Mouse (Mus musculus): ENCODE results near the gene Banf1. TPM values are rescaled to one million over a fixed set of nuclear protein-coding genes. Genes with fewer than 3 reads are reported as not detected.
A peak's percentile ranks its signal among the peaks of the same experiment; 100 is the strongest.

The Banf1 gene
- polyA plus RNA-seq, 1 experiment from 2014 or later: 327 TPM

- ATAC-seq (ENCODE audit: low read depth): peak; percentile 38; the same call in 1 of the 2 replicates
These were observed 21.1 kb upstream of the Banf1 start for GRCm38 (mm10) chr19:5388011-5388441.

GRCm38 (mm10) chr19:5384715-5385114 is 17.7 kb upstream of the Banf1 start:
- no peak for ATAC-seq (ENCODE audit: low read depth)
- H3K4me2 ChIP-seq (ENCODE audit: low read depth, low read length): no peak overlapping the region
- H3K9ac ChIP-seq (replicated peaks; ENCODE audit: low read depth, low read length): no peak overlapping the region
- H3K36me3 ChIP-seq (ENCODE audit: control insufficient read depth, insufficient read depth, low read length): peaks cover 53% of the 10 kb centered on the region
- no peaks in the 10 kb centered on the region for H3K9me3 ChIP-seq (ENCODE audit: control insufficient read depth, low read length)
- H3K4me3 ChIP-seq (ENCODE audit: low read depth, low read length): no peak overlapping the region
- peaks cover 4% of the 10 kb centered on the region; the same call in 1 of the 2 replicates for H3K27me3 ChIP-seq (ENCODE audit: control insufficient read depth, insufficient read depth, low read length)
- WGBS: 95% methylated on average over 8 of the region's 8 CpGs
- peaks cover 18% of the 10 kb centered on the region for H3K4me1 ChIP-seq (ENCODE audit: control insufficient read depth, insufficient read depth, low read length)
- no peak overlapping the region for H3K27ac ChIP-seq (ENCODE audit: low read depth, low read length)

More at GRCm38 (mm10) chr19:5388011-5388441, 21.1 kb upstream of the Banf1 start:
- Histone ChIP-seq H3K9me3 (ENCODE audit: control insufficient read depth, low read length) (no peaks in the 10 kb centered on the region), H3K27ac (ENCODE audit: low read depth, low read length) (peak overlapping the region; percentile 75), H3K36me3 (ENCODE audit: control insufficient read depth, insufficient read depth, low read length) (peaks cover 21% of the 10 kb centered on the region), H3K4me3 (ENCODE audit: low read depth, low read length) (peak overlapping the region; percentile 96), H3K4me2 (ENCODE audit: low read depth, low read length) (peak overlapping the region; percentile 86), H3K4me1 (ENCODE audit: control insufficient read depth, insufficient read depth, low read length) (peaks cover 23% of the 10 kb centered on the region), H3K9ac (replicated peaks; ENCODE audit: low read depth, low read length) (peak overlapping the region; percentile 90), H3K27me3 (ENCODE audit: control insufficient read depth, insufficient read depth, low read length) (peaks cover 4% of the 10 kb centered on the region; the same call in 1 of the 2 replicates)
- 1% methylated on average over 34 of the region's 43 CpGs for WGBS

GRCm38 (mm10) chr19:5383326-5383725 is 16.4 kb upstream of the Banf1 start:
- Histone ChIP-seq H3K9ac (replicated peaks; ENCODE audit: low read depth, low read length) (no peak overlapping the region), H3K27ac (ENCODE audit: low read depth, low read length) (no peak overlapping the region), H3K4me1 (ENCODE audit: control insufficient read depth, insufficient read depth, low read length) (peaks cover 12% of the 10 kb centered on the region), H3K27me3 (ENCODE audit: control insufficient read depth, insufficient read depth, low read length) (peaks cover 3% of the 10 kb centered on the region; the same call in 1 of the 2 replicates), H3K4me3 (ENCODE audit: low read depth, low read length) (no peak overlapping the region), H3K36me3 (ENCODE audit: control insufficient read depth, insufficient read depth, low read length) (peaks cover 66% of the 10 kb centered on the region), H3K9me3 (ENCODE audit: control insufficient read depth, low read length) (no peaks in the 10 kb centered on the region), H3K4me2 (ENCODE audit: low read depth, low read length) (no peak overlapping the region)
- 92% methylated on average over 12 of the region's 12 CpGs for WGBS
- no peak for ATAC-seq (ENCODE audit: low read depth)

DNA sequence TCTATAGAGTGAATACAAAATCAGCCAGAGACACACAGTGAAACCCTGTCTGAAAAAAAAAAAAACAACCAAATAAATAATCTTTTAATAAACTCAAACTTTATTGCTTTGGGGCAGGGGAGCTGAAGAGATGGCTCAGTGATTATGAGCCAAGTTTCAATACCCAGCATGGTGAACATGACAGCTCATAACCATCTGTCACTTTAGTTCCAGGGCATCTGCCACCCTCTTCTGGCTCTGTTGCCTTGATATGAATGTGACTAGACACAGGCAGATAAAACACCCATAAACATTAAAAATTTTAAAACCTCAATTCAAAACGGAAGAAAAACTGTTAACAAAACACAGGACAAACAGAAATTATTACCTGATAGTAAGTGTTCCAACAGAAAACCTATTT is 10.5 kb upstream of the Banf1 start:
- Histone ChIP-seq H3K9me3 (ENCODE audit: control insufficient read depth, low read length) (no peaks in the 10 kb centered on the region), H3K4me1 (ENCODE audit: control insufficient read depth, insufficient read depth, low read length) (no peaks in the 10 kb centered on the region), H3K4me2 (ENCODE audit: low read depth, low read length) (no peak overlapping the region), H3K27me3 (ENCODE audit: control insufficient read depth, insufficient read depth, low read length) (no peaks in the 10 kb centered on the region), H3K27ac (ENCODE audit: low read depth, low read length) (no peak overlapping the region), H3K4me3 (ENCODE audit: low read depth, low read length) (no peak overlapping the region), H3K9ac (replicated peaks; ENCODE audit: low read depth, low read length) (no peak overlapping the region), H3K36me3 (ENCODE audit: control insufficient read depth, insufficient read depth, low read length) (peaks cover 51% of the 10 kb centered on the region)
- WGBS: 95% methylated on average over 1 of the region's 1 CpGs
- no peak for ATAC-seq (ENCODE audit: low read depth)

DNA sequence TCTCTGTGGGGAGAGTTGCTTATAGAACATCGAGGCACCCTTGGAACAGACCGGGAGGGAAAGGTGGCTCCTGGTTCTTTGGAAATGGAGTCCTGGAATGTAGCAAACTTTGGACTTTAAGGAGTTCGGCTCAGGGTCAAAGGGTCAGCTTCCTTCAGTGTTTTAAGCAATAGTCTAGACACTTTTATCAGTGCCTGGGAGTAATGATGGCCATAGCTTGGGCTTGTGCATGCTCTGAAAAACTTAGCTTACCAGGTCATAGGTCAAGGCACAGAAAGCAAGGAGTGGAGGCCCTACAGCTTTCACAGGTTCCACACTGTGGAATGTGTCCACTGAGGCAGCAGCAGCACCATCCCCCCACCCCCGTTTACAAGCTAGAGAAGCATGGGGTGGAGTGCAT is 7.8 kb upstream of the Banf1 start:
- Histone ChIP-seq H3K36me3 (ENCODE audit: control insufficient read depth, insufficient read depth, low read length) (peaks cover 37% of the 10 kb centered on the region), H3K27me3 (ENCODE audit: control insufficient read depth, insufficient read depth, low read length) (no peaks in the 10 kb centered on the region), H3K4me1 (ENCODE audit: control insufficient read depth, insufficient read depth, low read length) (no peaks in the 10 kb centered on the region), H3K9me3 (ENCODE audit: control insufficient read depth, low read length) (no peaks in the 10 kb centered on the region), H3K9ac (replicated peaks; ENCODE audit: low read depth, low read length) (no peak overlapping the region), H3K4me3 (ENCODE audit: low read depth, low read length) (no peak overlapping the region), H3K27ac (ENCODE audit: low read depth, low read length) (no peak overlapping the region), H3K4me2 (ENCODE audit: low read depth, low read length) (no peak overlapping the region)
- no peak for ATAC-seq (ENCODE audit: low read depth)
- 88% methylated on average over 4 of the region's 4 CpGs for WGBS

GRCm38 (mm10) chr19:5374177-5374576 is 7.2 kb upstream of the Banf1 start:
- no peaks in the 10 kb centered on the region for H3K4me1 ChIP-seq (ENCODE audit: control insufficient read depth, insufficient read depth, low read length)
- no peak overlapping the region for H3K4me2 ChIP-seq (ENCODE audit: low read depth, low read length)
- peaks cover 35% of the 10 kb centered on the region for H3K36me3 ChIP-seq (ENCODE audit: control insufficient read depth, insufficient read depth, low read length)
- no peak overlapping the region for H3K9ac ChIP-seq (replicated peaks; ENCODE audit: low read depth, low read length)
- H3K27ac ChIP-seq (ENCODE audit: low read depth, low read length): no peak overlapping the region
- no peak overlapping the region for H3K4me3 ChIP-seq (ENCODE audit: low read depth, low read length)
- no peaks in the 10 kb centered on the region for H3K27me3 ChIP-seq (ENCODE audit: control insufficient read depth, insufficient read depth, low read length)
- WGBS: 84% methylated on average over 4 of the region's 4 CpGs
- no peaks in the 10 kb centered on the region for H3K9me3 ChIP-seq (ENCODE audit: control insufficient read depth, low read length)
- ATAC-seq (ENCODE audit: low read depth): no peak

DNA sequence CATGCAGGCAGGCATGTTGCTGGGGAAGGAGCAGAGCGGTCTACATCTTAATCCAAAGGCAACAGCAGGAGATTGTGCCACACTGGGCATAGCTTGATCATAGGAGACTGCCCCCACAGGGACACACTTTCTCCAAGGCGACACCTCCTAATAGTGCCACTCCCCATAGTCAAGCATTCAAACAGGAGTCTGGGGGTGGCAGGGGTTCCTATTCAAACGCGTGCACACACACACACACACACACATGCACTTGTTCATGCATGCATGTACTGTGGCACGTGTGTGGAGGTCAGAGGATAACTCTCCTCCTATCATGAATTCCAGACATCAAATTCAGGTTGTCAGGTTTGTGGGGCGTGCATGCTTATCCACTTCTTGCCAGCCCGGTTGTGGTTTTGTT is 5.8 kb upstream of the Banf1 start:
- ATAC-seq (ENCODE audit: low read depth): no peak

GRCm38 (mm10) chr19:5370932-5371331 is 4.0 kb upstream of the Banf1 start:
- Histone ChIP-seq H3K9me3 (ENCODE audit: control insufficient read depth, low read length) (no peaks in the 10 kb centered on the region), H3K36me3 (ENCODE audit: control insufficient read depth, insufficient read depth, low read length) (peaks cover 26% of the 10 kb centered on the region), H3K4me1 (ENCODE audit: control insufficient read depth, insufficient read depth, low read length) (peaks cover 8% of the 10 kb centered on the region), H3K27me3 (ENCODE audit: control insufficient read depth, insufficient read depth, low read length) (no peaks in the 10 kb centered on the region), H3K9ac (replicated peaks; ENCODE audit: low read depth, low read length) (no peak overlapping the region), H3K4me3 (ENCODE audit: low read depth, low read length) (no peak overlapping the region), H3K27ac (ENCODE audit: low read depth, low read length) (no peak overlapping the region), H3K4me2 (ENCODE audit: low read depth, low read length) (no peak overlapping the region)
- ATAC-seq (ENCODE audit: low read depth): no peak
- WGBS: 91% methylated on average over 3 of the region's 3 CpGs

More for the DNA sequence above, 5.8 kb upstream of the Banf1 start:
- H3K9me3 ChIP-seq (ENCODE audit: control insufficient read depth, low read length): no peaks in the 10 kb centered on the region
- H3K27ac ChIP-seq (ENCODE audit: low read depth, low read length): no peak overlapping the region
- peaks cover 26% of the 10 kb centered on the region for H3K36me3 ChIP-seq (ENCODE audit: control insufficient read depth, insufficient read depth, low read length)
- 96% methylated on average over 7 of the region's 7 CpGs for WGBS
- no peaks in the 10 kb centered on the region for H3K27me3 ChIP-seq (ENCODE audit: control insufficient read depth, insufficient read depth, low read length)
- no peak overlapping the region for H3K4me3 ChIP-seq (ENCODE audit: low read depth, low read length)
- no peak overlapping the region for H3K4me2 ChIP-seq (ENCODE audit: low read depth, low read length)
- peaks cover 5% of the 10 kb centered on the region for H3K4me1 ChIP-seq (ENCODE audit: control insufficient read depth, insufficient read depth, low read length)
- no peak overlapping the region for H3K9ac ChIP-seq (replicated peaks; ENCODE audit: low read depth, low read length)

- peak overlapping the region; percentile 71 for H3K4me2 ChIP-seq (ENCODE audit: low read depth, low read length)
- peak overlapping the region; percentile 91 for H3K27ac ChIP-seq (ENCODE audit: low read depth, low read length)
- H3K4me3 ChIP-seq (ENCODE audit: low read depth, low read length): peak overlapping the region; percentile 94
- peaks cover 15% of the 10 kb centered on the region for H3K4me1 ChIP-seq (ENCODE audit: control insufficient read depth, insufficient read depth, low read length)
- no peak for ATAC-seq (ENCODE audit: low read depth)
- 11% methylated on average over 11 of the region's 11 CpGs for WGBS
- no peaks in the 10 kb centered on the region for H3K9me3 ChIP-seq (ENCODE audit: control insufficient read depth, low read length)
- H3K9ac ChIP-seq (replicated peaks; ENCODE audit: low read depth, low read length): peak overlapping the region; percentile 76
- peaks cover 19% of the 10 kb centered on the region for H3K36me3 ChIP-seq (ENCODE audit: control insufficient read depth, insufficient read depth, low read length)
- H3K27me3 ChIP-seq (ENCODE audit: control insufficient read depth, insufficient read depth, low read length): no peaks in the 10 kb centered on the region
These were observed 487 bp upstream of the Banf1 start for GRCm38 (mm10) chr19:5367455-5367854.

Data from neural tube, embryonic 14.5 days (tissue).